Mouse (Mus musculus) liver, postnatal 0 days (tissue): ENCODE measurements around the gene Ift122. TPM values are rescaled to one million over a fixed set of nuclear protein-coding genes. Genes with fewer than 3 reads are reported as not detected.
A peak's percentile ranks its signal among the peaks of the same experiment; 100 is the strongest.

Source experiments
- ATAC-seq: fragments of 200-750 bp; cut with Nextera tagmentation; 2 replicates; pipeline ENCODE4 v1.8.0; 2017; ENCODE audit warnings: mild to moderate bottlenecking, moderate library complexity
- DNase-seq: peaks from one replicate; pipeline ENCODE4 v3.0.0-alpha.2; 2016
- H3K27ac ChIP-seq: fragments of 300-500 bp; sonication (generic); 2 replicates; pipeline ENCODE4 v1.5.1; 2014; ENCODE audit warnings: antibody characterized with exemption, moderate library complexity, mild to moderate bottlenecking, low read depth
- H3K27me3 ChIP-seq: fragments of 300-500 bp; sonication (generic); 2 replicates; pipeline ENCODE4 v1.6.1; 2014; ENCODE audit warnings: low read length, control low read depth, mixed read lengths; ENCODE audit not compliant: insufficient read depth
- H3K36me3 ChIP-seq: fragments of 300-500 bp; sonication (generic); replicated peaks from 2 replicates; pipeline ENCODE4 v1.6.1; 2014; ENCODE audit warnings: mild to moderate bottlenecking, control low read depth, low read length, moderate library complexity, mixed read lengths; ENCODE audit not compliant: insufficient read depth
- H3K4me1 ChIP-seq: fragments of 300-500 bp; sonication (generic); 2 replicates; pipeline ENCODE4 v1.6.1; 2014; ENCODE audit warnings: antibody characterized with exemption, mild to moderate bottlenecking, control low read depth; ENCODE audit not compliant: insufficient read depth
- H3K4me2 ChIP-seq: fragments of 300-500 bp; sonication (generic); 2 replicates; pipeline ENCODE4 v1.6.1; 2014; ENCODE audit warnings: low read depth, mild to moderate bottlenecking, low read length, moderate library complexity, mixed read lengths
- H3K4me3 ChIP-seq: fragments of 300-500 bp; sonication (generic); 2 replicates; pipeline ENCODE4 v1.5.1; 2014; ENCODE audit warnings: low read depth, low read length
- H3K9ac ChIP-seq: fragments of 300-500 bp; sonication (generic); replicated peaks from 2 replicates; pipeline ENCODE4 v1.6.1; 2014; ENCODE audit warnings: mild to moderate bottlenecking, moderate library complexity
- H3K9me3 ChIP-seq: fragments of 300-500 bp; sonication (generic); 2 replicates; pipeline ENCODE4 v1.6.1; 2016; ENCODE audit warnings: mild to moderate bottlenecking, control low read depth, low read length, mixed read lengths
- CTCF ChIP-seq: sonication (generic); IDR thresholded peaks from 2 replicates; pipeline ENCODE4 v1.5.1; 2016; ENCODE audit warnings: antibody characterized with exemption, low read depth
- EP300 ChIP-seq: IDR thresholded peaks from 2 replicates; pipeline ENCODE4 v1.6.1; 2016; ENCODE audit warnings: antibody characterized with exemption, low read depth, mild to moderate bottlenecking
- WGBS: fragments of 180-500 bp; shearing (Covaris S2); extraction: QIAGEN DNeasy Blood & Tissue Kit; methylation state at CpG from one replicate; pipeline ENCODE4 v1.1.7; 2014; ENCODE audit not compliant: insufficient replicate concordance; 5-methylcytosine and 5-hydroxymethylcytosine counted together
- polyA plus RNA-seq: library from polyadenylated mRNA; unstranded; fragments of >200 nt; fragmentation: Nextera tagmentation; extraction: Ambion mirVana; gene quantifications from 2 replicates; pipeline ENCODE4 v1.2.1, GENCODE M21; 2015

Ift122 gene
- polyA plus RNA-seq, 1 experiment from 2014 or later, result 1.6 TPM

- H3K36me3 ChIP-seq, result no peaks in the 10 kb centered on the region
- H3K27ac ChIP-seq, result no peak overlapping the region
- TF ChIP-seq CTCF, result no peak
- no peak for TF ChIP-seq EP300
- DNase-seq (no peak), ATAC-seq (no peak)
- H3K9me3 ChIP-seq, result no peaks in the 10 kb centered on the region
- peaks cover 30% of the 10 kb centered on the region for H3K4me1 ChIP-seq
- H3K27me3 ChIP-seq, result no peaks in the 10 kb centered on the region
- no peak overlapping the region for H3K4me2 ChIP-seq
- H3K4me3 ChIP-seq, result no peak overlapping the region
- 74% methylated on average over 6 of the region's 6 CpGs for WGBS
- no peak overlapping the region for H3K9ac ChIP-seq
Measured at GRCm38 (mm10) chr6:115905568-115905967, 52.3 kb downstream of the Ift122 start.

DNA sequence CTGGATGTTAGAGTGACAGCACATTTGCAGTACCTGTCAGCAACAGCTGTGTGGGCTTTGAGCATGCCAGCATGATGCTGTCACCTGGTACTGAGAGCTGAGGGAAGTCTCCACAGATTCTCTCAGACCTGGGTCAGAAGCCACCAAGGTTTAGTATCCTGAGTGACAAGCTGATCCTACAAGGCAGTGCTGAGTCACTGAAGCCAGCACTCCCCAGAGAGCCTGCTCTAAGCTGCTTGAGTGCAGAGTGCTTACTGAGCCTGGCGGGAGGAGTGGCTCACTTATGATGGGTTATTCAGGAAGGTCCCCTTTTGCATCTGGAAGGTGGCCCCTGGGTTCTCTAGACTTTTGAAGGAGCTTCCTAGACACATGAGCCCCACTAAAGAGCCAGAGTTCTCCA is 53.2 kb downstream of the Ift122 start:
- no peaks in the 10 kb centered on the region for H3K36me3 ChIP-seq
- peaks cover 31% of the 10 kb centered on the region for H3K4me1 ChIP-seq
- H3K27me3 ChIP-seq, result no peaks in the 10 kb centered on the region
- H3K9ac ChIP-seq, result no peak overlapping the region
- H3K9me3 ChIP-seq, result no peaks in the 10 kb centered on the region
- TF ChIP-seq CTCF (no peak), EP300 (no peak)
- DNase-seq, result no peak
- no peak overlapping the region for H3K4me2 ChIP-seq
- H3K27ac ChIP-seq, result no peak overlapping the region
- 26% methylated on average over 1 of the region's 1 CpGs for WGBS
- H3K4me3 ChIP-seq, result no peak overlapping the region
- ATAC-seq, result no peak

DNA sequence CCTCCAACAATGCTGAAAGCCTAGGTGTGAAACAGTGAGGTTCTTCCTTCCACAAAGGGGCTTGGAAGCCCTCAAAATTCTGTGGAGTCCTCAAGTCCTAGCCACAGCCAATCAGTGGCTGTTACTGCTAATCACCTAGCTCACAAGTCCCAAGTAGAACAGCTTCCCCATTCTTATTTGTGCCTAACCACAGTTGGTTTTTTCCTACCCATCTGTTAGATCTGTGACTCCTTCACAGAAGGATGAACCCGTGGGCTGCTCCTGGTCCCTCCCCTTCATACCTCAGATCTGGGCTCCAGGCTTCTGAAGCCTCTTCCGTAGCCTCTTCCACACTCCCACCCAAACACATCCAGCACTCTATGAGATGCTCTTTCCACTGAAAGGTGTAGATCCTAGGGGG is 53.6 kb downstream of the Ift122 start:
- Histone ChIP-seq H3K27ac (no peak overlapping the region), H3K9me3 (no peaks in the 10 kb centered on the region), H3K4me2 (no peak overlapping the region), H3K27me3 (no peaks in the 10 kb centered on the region), H3K9ac (no peak overlapping the region), H3K4me1 (peaks cover 30% of the 10 kb centered on the region), H3K36me3 (no peaks in the 10 kb centered on the region), H3K4me3 (no peak overlapping the region)
- DNase-seq, result no peak
- TF ChIP-seq CTCF, result no peak
- 41% methylated on average over 2 of the region's 2 CpGs for WGBS
- no peak for ATAC-seq

- Histone ChIP-seq H3K9ac (no peak overlapping the region), H3K36me3 (no peaks in the 10 kb centered on the region), H3K4me2 (no peak overlapping the region), H3K9me3 (no peaks in the 10 kb centered on the region), H3K27ac (0 out of 2 replicates have a peak overlapping the region, but pooled peaks have one; percentile 39), H3K27me3 (no peaks in the 10 kb centered on the region), H3K4me1 (peaks cover 30% of the 10 kb centered on the region), H3K4me3 (no peak overlapping the region)
- DNase-seq, result no peak
- TF ChIP-seq EP300 (no peak), CTCF (no peak)
- WGBS, result 26% methylated on average over 6 of the region's 6 CpGs
- ATAC-seq, result peak; percentile 70
Measured at GRCm38 (mm10) chr6:115908421-115908982, 55.2 kb downstream of the Ift122 start.

- H3K4me3 ChIP-seq, result no peak overlapping the region
- H3K36me3 ChIP-seq, result no peaks in the 10 kb centered on the region
- H3K4me1 ChIP-seq, result peaks cover 30% of the 10 kb centered on the region
- peak overlapping the region; percentile 39; the same call in 1 of the 2 replicates for H3K27ac ChIP-seq
- no peaks in the 10 kb centered on the region for H3K9me3 ChIP-seq
- no peak overlapping the region for H3K4me2 ChIP-seq
- no peaks in the 10 kb centered on the region for H3K27me3 ChIP-seq
- TF ChIP-seq CTCF, result no peak
- TF ChIP-seq EP300, result no peak
- H3K9ac ChIP-seq, result no peak overlapping the region
- DNase-seq (no peak), ATAC-seq (no peak; the same call in 1 of the 2 replicates)
- WGBS, result 39% methylated on average over 3 of the region's 3 CpGs
Measured at GRCm38 (mm10) chr6:115909052-115909451, 55.8 kb downstream of the Ift122 start.

GRCm38 (mm10) chr6:115909940-115910339 is 56.7 kb downstream of the Ift122 start:
- DNase-seq (peak; percentile 46), ATAC-seq (peak; percentile 47)
- no peaks in the 10 kb centered on the region for H3K36me3 ChIP-seq
- WGBS, result 29% methylated on average over 8 of the region's 8 CpGs
- no peak overlapping the region for H3K4me3 ChIP-seq
- H3K27ac ChIP-seq, result 0 out of 2 replicates have a peak overlapping the region, but pooled peaks have one; percentile 35
- H3K4me1 ChIP-seq, result peaks cover 30% of the 10 kb centered on the region
- H3K9me3 ChIP-seq, result no peaks in the 10 kb centered on the region
- H3K4me2 ChIP-seq, result 0 out of 2 replicates have a peak overlapping the region, but pooled peaks have one; percentile 6
- H3K27me3 ChIP-seq, result no peaks in the 10 kb centered on the region
- TF ChIP-seq EP300 (0 out of 2 replicates have a peak, but pooled peaks have one; percentile 10), CTCF (no peak)
- H3K9ac ChIP-seq, result no peak overlapping the region

DNA sequence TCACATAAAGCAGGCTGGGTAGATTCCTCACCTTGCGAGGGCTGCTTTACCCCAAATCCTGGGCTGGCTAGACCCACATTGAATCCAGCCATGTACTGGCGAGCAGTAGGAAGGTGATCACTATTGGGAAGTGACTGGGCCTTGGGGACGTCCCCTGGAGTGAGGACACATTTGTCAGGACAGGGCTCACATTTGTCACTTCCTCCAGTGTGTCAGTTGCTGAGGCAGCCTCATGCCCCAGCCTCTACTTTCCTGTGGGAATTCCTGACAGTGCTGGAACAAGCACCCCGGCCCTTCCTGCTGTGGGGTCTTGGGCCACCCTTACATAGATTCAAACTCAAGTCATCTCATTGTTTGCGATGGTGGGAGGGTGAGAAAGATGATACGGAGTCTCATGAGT is 58.5 kb downstream of the Ift122 start:
- no peak for TF ChIP-seq CTCF
- TF ChIP-seq EP300, result no peak
- Histone ChIP-seq H3K27ac (no peak overlapping the region), H3K9ac (no peak overlapping the region), H3K4me1 (peaks cover 30% of the 10 kb centered on the region), H3K27me3 (no peaks in the 10 kb centered on the region), H3K4me2 (no peak overlapping the region), H3K36me3 (no peaks in the 10 kb centered on the region), H3K9me3 (no peaks in the 10 kb centered on the region), H3K4me3 (no peak overlapping the region)
- ATAC-seq, result no peak
- WGBS, result 74% methylated on average over 6 of the region's 6 CpGs
- DNase-seq, result no peak
